Mouse (Mus musculus) limb, embryonic 15.5 days (tissue): Measurements from ENCODE around the gene Tnnc1. TPM values are rescaled to one million over a fixed set of nuclear protein-coding genes. Genes with fewer than 3 reads are reported as not detected.

Source experiments
- polyA plus RNA-seq: library from polyadenylated mRNA; unstranded; fragments of >200 nt; fragmentation: Nextera tagmentation; extraction: Ambion mirVana; gene quantifications from 2 replicates; pipeline ENCODE4 v1.2.1, GENCODE M21; 2015

Gene Tnnc1
- polyA plus RNA-seq, 1 experiment from 2014 or later = 276 TPM

Other genes starting within 250 kb of the Tnnc1 start
- 62.8 and 67.4 TPM in 2 replicates for gene Glt8d1, start 206.9 kb upstream of the Tnnc1 start, polyA plus RNA-seq
- gene Spcs1, start 206.6 kb upstream of the Tnnc1 start, polyA plus RNA-seq = 417 and 446 TPM in 2 replicates
- 106 and 117 TPM in 2 replicates for gene Pbrm1, start 189.2 kb upstream of the Tnnc1 start, polyA plus RNA-seq
- 105 and 113 TPM in 2 replicates for gene Gnl3, start 189.2 kb upstream of the Tnnc1 start, polyA plus RNA-seq
- 58.9 and 64.1 TPM in 2 replicates for gene Smim4, start 79.4 kb upstream of the Tnnc1 start, polyA plus RNA-seq
- gene Nt5dc2, start 77.3 kb upstream of the Tnnc1 start, polyA plus RNA-seq = 336 and 349 TPM in 2 replicates
- 42.5 and 44.4 TPM in 2 replicates for gene Stab1, start 39.7 kb upstream of the Tnnc1 start, polyA plus RNA-seq
- 336 and 363 TPM in 2 replicates for gene Nisch, start 8.6 kb downstream of the Tnnc1 start, polyA plus RNA-seq
- gene Sema3g, start 9.5 kb downstream of the Tnnc1 start, polyA plus RNA-seq = 1.2 and 1.5 TPM in 2 replicates
- 9.5 and 12.5 TPM in 2 replicates for gene Phf7, start 43.0 kb downstream of the Tnnc1 start, polyA plus RNA-seq
- 74.5 and 75.4 TPM in 2 replicates for gene Bap1, start 43.1 kb downstream of the Tnnc1 start, polyA plus RNA-seq
- gene Dnah1, start 115.6 kb downstream of the Tnnc1 start, polyA plus RNA-seq = 6.0 and 6.1 TPM in 2 replicates
- 42.7 and 43.9 TPM in 2 replicates for gene Capn7, start 128.3 kb downstream of the Tnnc1 start, polyA plus RNA-seq
- 33.8 and 34.4 TPM in 2 replicates for gene Sh3bp5, start 227.8 kb downstream of the Tnnc1 start, polyA plus RNA-seq